Mouse (Mus musculus) spleen, adult 12 weeks (tissue): ENCODE measurements around the gene Slc22a17.

Experiments
- DNase-seq: peaks from one replicate; pipeline ENCODE4 v3.0.0; 2022; ENCODE audit warnings: low spot score

Gene Slc22a17

DNA sequence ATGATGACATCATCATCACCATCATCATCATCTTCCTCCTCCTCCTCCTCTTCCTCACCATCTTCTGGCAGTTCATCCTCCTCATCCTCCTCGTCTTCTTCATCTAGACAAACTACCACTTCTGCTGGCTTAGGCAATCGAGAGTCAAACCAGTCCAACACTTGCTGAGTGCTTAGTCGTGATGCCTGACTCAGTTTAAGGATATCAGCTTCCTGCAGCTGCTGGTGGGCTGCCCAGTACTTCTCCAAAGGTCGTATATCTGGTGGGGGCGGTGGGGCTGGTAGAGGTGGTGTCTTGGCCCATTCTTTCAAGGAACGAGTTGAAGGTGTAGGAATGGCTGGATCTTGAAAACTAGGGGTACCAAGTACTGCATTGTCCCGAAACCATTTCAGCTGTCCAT is 56.2 kb downstream of the Slc22a17 start:
- no peak for DNase-seq
